Mouse (Mus musculus): ENCODE results near the gene Clstn3.

- TF ChIP-seq CTCF (IDR thresholded peaks at IDR 0.05; ENCODE audit: low read depth): no peak
- no peak for TF ChIP-seq EP300 (optimal IDR thresholded peaks at IDR 0.05)
Measured at GRCm38 (mm10) chr6:124476216-124476615, 11.6 kb upstream of the Clstn3 start.

All from stomach, postnatal 0 days (tissue).